Mouse (Mus musculus): ENCODE data around the gene Ttn.

- TF ChIP-seq POLR2A (IDR thresholded peaks at IDR 0.05; ENCODE audit: low read depth, low read length) (no peak), CTCF (IDR thresholded peaks at IDR 0.05; ENCODE audit: borderline replicate concordance, insufficient read depth, low read length) (no peak)
These were observed 82.5 kb downstream of the Ttn start for GRCm38 (mm10) chr2:76899886-76900285.
